Mouse (Mus musculus) liver, embryonic 13.5 days (tissue): ENCODE measurements at regions not wholly inside any gene's neighbourhood (a gene's known extent, or its start where the extent isn't known, plus 50 kb on each side); places are given as distances from the start of the nearest gene placed in this dataset.

Experiments used
- ATAC-seq: fragments of 200-750 bp; cut with Nextera tagmentation; 2 replicates; pipeline ENCODE4 v1.8.0; 2017; ENCODE audit warnings: low read depth, mild to moderate bottlenecking, moderate number of reproducible peaks, moderate library complexity
- DNase-seq: peaks from one replicate; pipeline ENCODE4 v3.0.0; 2022
- H3K27ac ChIP-seq: fragments of 300-500 bp; sonication (generic); 2 replicates; pipeline ENCODE4 v1.5.1; 2015; ENCODE audit warnings: moderate library complexity, mild to moderate bottlenecking, inconsistent platforms
- H3K27me3 ChIP-seq: fragments of 300-500 bp; sonication (generic); 2 replicates; pipeline ENCODE4 v1.6.1; 2015; ENCODE audit warnings: mild to moderate bottlenecking, inconsistent platforms
- H3K36me3 ChIP-seq: fragments of 300-500 bp; sonication (generic); 2 replicates; pipeline ENCODE4 v1.6.1; 2015; ENCODE audit warnings: mild to moderate bottlenecking, inconsistent platforms
- H3K4me1 ChIP-seq: fragments of 300-500 bp; sonication (generic); replicated peaks from 2 replicates; pipeline ENCODE4 v1.6.1; 2015; ENCODE audit warnings: inconsistent platforms
- H3K4me2 ChIP-seq: fragments of 300-500 bp; sonication (generic); 2 replicates; pipeline ENCODE4 v1.6.1; 2015; ENCODE audit warnings: inconsistent platforms, mild to moderate bottlenecking, moderate library complexity
- H3K4me3 ChIP-seq: fragments of 300-500 bp; sonication (generic); replicated peaks from 2 replicates; pipeline ENCODE4 v1.5.1; 2015; ENCODE audit warnings: mild to moderate bottlenecking, inconsistent platforms
- H3K9ac ChIP-seq: fragments of 300-500 bp; sonication (generic); 2 replicates; pipeline ENCODE4 v1.6.1; 2015; ENCODE audit warnings: mild to moderate bottlenecking, inconsistent platforms
- H3K9me3 ChIP-seq: fragments of 300-500 bp; sonication (generic); replicated peaks from 2 replicates; pipeline ENCODE4 v1.6.1; 2016; ENCODE audit warnings: inconsistent platforms
- WGBS: fragments of 180-500 bp; shearing (Covaris S2); methylation state at CpG from one replicate; pipeline ENCODE4 v1.1.7; 2015; ENCODE audit not compliant: insufficient replicate concordance; 5-methylcytosine and 5-hydroxymethylcytosine counted together

DNA sequence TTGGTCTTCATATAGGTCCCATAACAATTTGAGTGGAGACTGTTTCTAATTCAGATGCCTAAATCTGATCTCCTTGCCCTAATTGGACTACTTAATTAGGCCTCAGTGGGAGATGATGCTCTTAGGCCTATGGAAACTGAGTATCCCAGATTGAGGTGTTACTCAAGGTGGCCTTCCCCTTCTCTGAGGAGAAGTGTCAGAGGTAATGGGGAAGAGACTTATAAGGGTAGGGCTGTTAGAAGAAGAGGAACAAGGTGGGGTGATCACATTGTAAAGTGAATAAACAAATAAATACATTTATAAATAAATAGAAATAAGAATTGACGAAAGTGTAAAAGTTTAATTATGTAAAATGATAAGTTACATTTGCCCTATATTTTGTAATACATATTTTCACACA, 65.3 kb upstream of the Hgf start:
- Histone ChIP-seq H3K27me3 (no peaks in the 10 kb centered on the region), H3K4me3 (no peak overlapping the region), H3K9ac (no peak overlapping the region), H3K4me1 (no peaks in the 10 kb centered on the region), H3K4me2 (no peak overlapping the region), H3K27ac (no peak overlapping the region), H3K36me3 (no peaks in the 10 kb centered on the region), H3K9me3 (no peaks in the 10 kb centered on the region)
- DNase-seq (no peak), ATAC-seq (no peak)
- WGBS: 71% methylated on average over 1 of the region's 1 CpGs

DNA sequence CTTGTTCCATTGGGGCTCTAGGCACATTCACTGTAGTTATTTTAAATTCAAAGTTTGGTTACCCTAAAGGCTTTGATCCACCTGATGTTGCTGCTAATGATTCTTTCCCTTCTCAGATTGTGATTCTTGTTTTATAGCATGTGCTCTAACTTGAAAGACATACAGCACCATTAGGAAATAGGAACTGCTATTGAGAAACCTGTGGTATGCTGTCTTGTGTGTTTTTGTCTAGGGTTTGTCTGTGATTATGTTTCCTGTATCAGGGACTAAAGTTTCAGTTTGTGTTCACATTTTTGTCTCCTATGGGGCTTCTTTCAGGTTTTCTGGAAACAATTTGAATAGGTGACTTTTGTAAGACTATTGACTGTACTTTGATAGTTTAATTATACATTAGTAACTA, 63.5 kb upstream of the Hgf start:
- H3K27me3 ChIP-seq: no peaks in the 10 kb centered on the region
- H3K36me3 ChIP-seq: no peaks in the 10 kb centered on the region
- H3K9ac ChIP-seq: no peak overlapping the region
- H3K9me3 ChIP-seq: no peaks in the 10 kb centered on the region
- no peak overlapping the region for H3K4me2 ChIP-seq
- no peak overlapping the region for H3K4me3 ChIP-seq
- H3K4me1 ChIP-seq: no peaks in the 10 kb centered on the region
- DNase-seq (no peak), ATAC-seq (no peak)
- no peak overlapping the region for H3K27ac ChIP-seq

DNA sequence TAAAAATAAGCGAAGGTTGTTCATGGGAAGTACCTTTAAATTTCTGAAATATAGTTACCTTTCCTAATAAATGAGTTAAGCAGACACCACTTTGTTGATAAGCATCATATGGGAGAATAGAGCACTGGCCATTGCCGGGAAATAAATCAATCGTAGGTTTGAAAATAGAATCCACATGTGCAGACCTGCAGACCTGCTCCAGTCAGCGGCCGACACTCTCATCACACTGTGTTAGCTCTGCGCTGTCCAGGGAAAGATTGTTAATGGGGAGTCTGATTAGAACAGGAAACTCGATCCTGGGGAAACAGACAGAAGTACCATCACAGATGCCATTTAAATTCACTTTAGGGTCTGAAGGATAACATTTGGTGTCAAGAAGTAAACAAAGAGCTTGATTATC, 53.4 kb upstream of the Hgf start:
- Histone ChIP-seq H3K27me3 (no peaks in the 10 kb centered on the region), H3K4me1 (no peaks in the 10 kb centered on the region), H3K9ac (no peak overlapping the region), H3K9me3 (no peaks in the 10 kb centered on the region), H3K4me3 (no peak overlapping the region), H3K4me2 (no peak overlapping the region), H3K36me3 (no peaks in the 10 kb centered on the region), H3K27ac (no peak overlapping the region)
- WGBS: 60% methylated on average over 7 of the region's 7 CpGs
- DNase-seq: no peak
- no peak for ATAC-seq
